Mouse (Mus musculus): Measurements from ENCODE around the gene Krtap19-1. TPM values are rescaled to one million over a fixed set of nuclear protein-coding genes. Genes with fewer than 3 reads are reported as not detected.

The Krtap19-1 gene
- polyA plus RNA-seq (2012; ENCODE audit: insufficient read depth, low replicate concordance) = not detected in 2 replicates

GRCm38 (mm10) chr16:88869311-88869710 is at the start of gene Krtap19-1:
Krtap19-1 (minus strand) TSS chr16:88869411.
- no peaks in the 10 kb centered on the region for H3K9me3 ChIP-seq
- H3K4me1 ChIP-seq = no peaks in the 10 kb centered on the region
- TF ChIP-seq GATA1 (IDR thresholded peaks at IDR 0.05; ENCODE audit: borderline replicate concordance, low read length) = no peak
- no peak for TF ChIP-seq FLI1 (IDR thresholded peaks at IDR 0.05; ENCODE audit: low read length)
- H3K4me3 ChIP-seq (replicated peaks) = no peak within 1 kb of the TSS
- no peaks in the 10 kb centered on the region for H3K27me3 ChIP-seq (replicated peaks)
- H3K36me3 ChIP-seq (replicated peaks; ENCODE audit: low read length) = no peaks in the 10 kb centered on the region

- H3K9me3 ChIP-seq = peaks cover 27% of the 10 kb centered on the region
Measured at GRCm38 (mm10) chr16:88896357-88896756, 27.1 kb upstream of the Krtap19-1 start, which contains the start of gene Krtap19-5. Krtap19-5 (minus strand) TSS chr16:88896457.

GRCm38 (mm10) chr16:88886870-88887269 is 17.7 kb upstream of the Krtap19-1 start:
- no peak overlapping the region for H3K4me3 ChIP-seq (replicated peaks)

More at GRCm38 (mm10) chr16:88896357-88896756, 27.1 kb upstream of the Krtap19-1 start, which contains the start of gene Krtap19-5:
- TF ChIP-seq FLI1 (IDR thresholded peaks at IDR 0.05; ENCODE audit: low read length) (no peak), GATA1 (IDR thresholded peaks at IDR 0.05; ENCODE audit: borderline replicate concordance, low read length) (no peak)
- Histone ChIP-seq H3K27me3 (replicated peaks) (no peaks in the 10 kb centered on the region), H3K4me1 (no peaks in the 10 kb centered on the region), H3K36me3 (replicated peaks; ENCODE audit: low read length) (no peaks in the 10 kb centered on the region), H3K4me3 (replicated peaks) (no peak within 1 kb of the TSS)

GRCm38 (mm10) chr16:88884989-88885388 is 15.8 kb upstream of the Krtap19-1 start, which contains the start of gene Krtap19-4:
Krtap19-4 (minus strand) TSS chr16:88885089.
- Histone ChIP-seq H3K36me3 (replicated peaks; ENCODE audit: low read length) (no peaks in the 10 kb centered on the region), H3K9me3 (0 out of 2 replicates have a peak, but pooled peaks cover 2% of the 10 kb centered on the region), H3K4me3 (replicated peaks) (no peak within 1 kb of the TSS), H3K27me3 (replicated peaks) (no peaks in the 10 kb centered on the region), H3K4me1 (no peaks in the 10 kb centered on the region)
- TF ChIP-seq FLI1 (IDR thresholded peaks at IDR 0.05; ENCODE audit: low read length) = no peak

More at GRCm38 (mm10) chr16:88886870-88887269, 17.7 kb upstream of the Krtap19-1 start:
- Histone ChIP-seq H3K36me3 (replicated peaks; ENCODE audit: low read length) (no peaks in the 10 kb centered on the region), H3K27me3 (replicated peaks) (no peaks in the 10 kb centered on the region), H3K9me3 (0 out of 2 replicates have a peak, but pooled peaks cover 2% of the 10 kb centered on the region), H3K4me1 (no peaks in the 10 kb centered on the region)
- no peak for TF ChIP-seq FLI1 (IDR thresholded peaks at IDR 0.05; ENCODE audit: low read length)
- TF ChIP-seq GATA1 (IDR thresholded peaks at IDR 0.05; ENCODE audit: borderline replicate concordance, low read length) = no peak

GRCm38 (mm10) chr16:88877938-88878337 is 8.7 kb upstream of the Krtap19-1 start, which contains the start of gene Krtap19-3:
Krtap19-3 (minus strand) TSS chr16:88878038.
- H3K36me3 ChIP-seq (replicated peaks; ENCODE audit: low read length) = no peaks in the 10 kb centered on the region
- TF ChIP-seq FLI1 (IDR thresholded peaks at IDR 0.05; ENCODE audit: low read length) (no peak), GATA1 (IDR thresholded peaks at IDR 0.05; ENCODE audit: borderline replicate concordance, low read length) (no peak)
- no peaks in the 10 kb centered on the region for H3K27me3 ChIP-seq (replicated peaks)
- no peak within 1 kb of the TSS for H3K4me3 ChIP-seq (replicated peaks)
- H3K4me1 ChIP-seq = no peaks in the 10 kb centered on the region
- peaks cover 4% of the 10 kb centered on the region; the same call in 1 of the 2 replicates for H3K9me3 ChIP-seq

- H3K4me1 ChIP-seq = no peaks in the 10 kb centered on the region
- TF ChIP-seq GATA1 (IDR thresholded peaks at IDR 0.05; ENCODE audit: borderline replicate concordance, low read length) (no peak), FLI1 (IDR thresholded peaks at IDR 0.05; ENCODE audit: low read length) (no peak)
- H3K4me3 ChIP-seq (replicated peaks) = no peak within 1 kb of the TSS
- H3K9me3 ChIP-seq = peaks cover 4% of the 10 kb centered on the region; the same call in 1 of the 2 replicates
- H3K27me3 ChIP-seq (replicated peaks) = no peaks in the 10 kb centered on the region
- H3K36me3 ChIP-seq (replicated peaks; ENCODE audit: low read length) = no peaks in the 10 kb centered on the region
Measured at GRCm38 (mm10) chr16:88874169-88874568, 5.0 kb upstream of the Krtap19-1 start, which contains the start of gene Krtap19-2. Krtap19-2 (minus strand) TSS chr16:88874269.

- no peak overlapping the region for H3K4me3 ChIP-seq (replicated peaks)
Measured at GRCm38 (mm10) chr16:88864887-88865407, 4.3 kb downstream of the Krtap19-1 start.

GRCm38 (mm10) chr16:88851450-88851849 is 17.8 kb downstream of the Krtap19-1 start:
- Histone ChIP-seq H3K4me3 (replicated peaks) (no peak overlapping the region), H3K27me3 (replicated peaks) (no peaks in the 10 kb centered on the region), H3K9me3 (peaks cover under 1% of the 10 kb centered on the region; the same call in 1 of the 2 replicates), H3K36me3 (replicated peaks; ENCODE audit: low read length) (no peaks in the 10 kb centered on the region), H3K4me1 (no peaks in the 10 kb centered on the region)
- TF ChIP-seq GATA1 (IDR thresholded peaks at IDR 0.05; ENCODE audit: borderline replicate concordance, low read length) (no peak), FLI1 (IDR thresholded peaks at IDR 0.05; ENCODE audit: low read length) (no peak)

More at GRCm38 (mm10) chr16:88864887-88865407, 4.3 kb downstream of the Krtap19-1 start:
- H3K4me1 ChIP-seq = no peaks in the 10 kb centered on the region
- TF ChIP-seq GATA1 (IDR thresholded peaks at IDR 0.05; ENCODE audit: borderline replicate concordance, low read length) (no peak), FLI1 (IDR thresholded peaks at IDR 0.05; ENCODE audit: low read length) (no peak)
- no peaks in the 10 kb centered on the region for H3K36me3 ChIP-seq (replicated peaks; ENCODE audit: low read length)
- peaks cover 9% of the 10 kb centered on the region; the same call in 1 of the 2 replicates for H3K9me3 ChIP-seq
- no peaks in the 10 kb centered on the region for H3K27me3 ChIP-seq (replicated peaks)

- TF ChIP-seq GATA1 (IDR thresholded peaks at IDR 0.05; ENCODE audit: borderline replicate concordance, low read length) = no peak
- TF ChIP-seq FLI1 (IDR thresholded peaks at IDR 0.05; ENCODE audit: low read length) = no peak
- H3K4me3 ChIP-seq (replicated peaks) = no peak overlapping the region
Measured at GRCm38 (mm10) chr16:88848558-88848957, 20.7 kb downstream of the Krtap19-1 start.

GRCm38 (mm10) chr16:88847363-88847762 is 21.8 kb downstream of the Krtap19-1 start:
- peaks cover 10% of the 10 kb centered on the region; the same call in 1 of the 2 replicates for H3K9me3 ChIP-seq
- TF ChIP-seq GATA1 (IDR thresholded peaks at IDR 0.05; ENCODE audit: borderline replicate concordance, low read length) = no peak
- TF ChIP-seq FLI1 (IDR thresholded peaks at IDR 0.05; ENCODE audit: low read length) = no peak
- H3K27me3 ChIP-seq (replicated peaks) = no peaks in the 10 kb centered on the region
- no peaks in the 10 kb centered on the region for H3K36me3 ChIP-seq (replicated peaks; ENCODE audit: low read length)
- H3K4me1 ChIP-seq = no peaks in the 10 kb centered on the region
- no peak overlapping the region for H3K4me3 ChIP-seq (replicated peaks)

More at GRCm38 (mm10) chr16:88848558-88848957, 20.7 kb downstream of the Krtap19-1 start:
- Histone ChIP-seq H3K27me3 (replicated peaks) (no peaks in the 10 kb centered on the region), H3K9me3 (peaks cover 6% of the 10 kb centered on the region; the same call in 1 of the 2 replicates), H3K4me1 (no peaks in the 10 kb centered on the region), H3K36me3 (replicated peaks; ENCODE audit: low read length) (no peaks in the 10 kb centered on the region)
